In the genomic region with DNA sequence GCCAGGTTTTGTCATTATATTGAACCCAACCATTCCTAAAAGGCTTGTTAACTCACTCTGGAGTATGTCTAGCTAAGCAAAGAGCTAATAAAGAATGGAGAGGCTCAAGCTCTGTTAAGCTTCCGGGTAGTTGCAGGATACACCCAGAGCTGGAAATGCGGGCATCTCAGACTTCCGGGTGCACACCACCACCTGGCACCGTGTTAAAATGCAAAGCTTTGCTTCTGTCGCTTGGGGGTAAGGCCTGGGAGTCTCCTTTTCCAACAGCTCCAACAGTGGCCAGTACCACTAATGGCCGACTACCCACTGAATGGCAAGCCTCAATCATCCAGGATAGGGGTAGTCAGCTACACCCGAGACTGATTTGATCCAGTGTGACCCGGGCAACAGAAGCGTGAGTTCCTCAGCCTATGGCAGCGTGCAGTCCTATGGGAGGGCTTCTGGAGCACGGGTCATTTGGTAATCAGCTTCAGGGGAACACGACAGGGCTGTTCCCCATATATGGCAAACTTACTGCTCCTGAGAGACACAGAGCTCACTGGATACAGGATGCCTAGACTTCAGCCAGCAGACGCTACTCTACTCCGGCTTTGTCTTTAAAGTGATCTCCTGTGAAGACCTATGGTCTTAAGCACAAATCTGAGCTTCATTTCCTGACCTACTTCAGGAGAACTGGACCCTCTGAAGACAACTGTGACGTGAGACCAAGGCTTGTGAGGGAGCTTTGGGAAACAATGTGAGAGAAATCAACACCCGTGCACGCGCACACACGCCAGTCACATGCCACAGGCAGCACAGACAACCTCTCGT, we compare ENCODE assay signal across 12 mouse cellular contexts. TPM values are rescaled to one million over a fixed set of nuclear protein-coding genes. Genes with fewer than 3 reads are reported as not detected.
DNase-seq lines count a peak whose midpoint lies in the region; ATAC-seq and TF ChIP-seq lines count a peak whose summit lies in the region.
"Had no signal": no experiment of that assay in that cellular context is flagged by ENCODE, and none has a peak within 500 bp of the region (broad histone marks: within the 10 kb centered on the region; RNA-seq: fewer than 3 reads in every experiment).

No protein-coding gene starts in this region.

- no peak for TF ChIP-seq POLR2A in ES-Bruce4 (IDR thresholded peaks at IDR 0.05; ENCODE audit: insufficient read depth, low read length)
- TF ChIP-seq POLR2A in limb, embryonic 14.5 days (IDR thresholded peaks at IDR 0.05; ENCODE audit: borderline replicate concordance, extremely low read depth, insufficient read depth, insufficient read length): no peak

- no peaks in the 10 kb centered on the region for H3K27me3 ChIP-seq in forebrain, embryonic 12.5 days
- H3K27me3 ChIP-seq in forebrain, postnatal 0 days (ENCODE audit: insufficient read depth, low read length): no peaks in the 10 kb centered on the region
- peaks cover 10% of the 10 kb centered on the region for H3K27me3 ChIP-seq in liver, embryonic 15.5 days
- no peaks in the 10 kb centered on the region for H3K27me3 ChIP-seq in ES-Bruce4 (ENCODE audit: control insufficient read depth, insufficient read depth, low read length, poor library complexity, severe bottlenecking)
- H3K27me3 ChIP-seq in limb, embryonic 14.5 days (ENCODE audit: control insufficient read depth, insufficient read depth, low read length): no peaks in the 10 kb centered on the region

- WGBS in forebrain, embryonic 12.5 days: 80% methylated on average over 20 of the region's 20 CpGs
- WGBS in forebrain, postnatal 0 days: 81% methylated on average over 20 of the region's 20 CpGs
- WGBS in liver, embryonic 15.5 days (ENCODE audit: insufficient replicate concordance): 79% methylated on average over 20 of the region's 20 CpGs
- WGBS in limb, embryonic 14.5 days: 74% methylated on average over 20 of the region's 20 CpGs

- H3K9me3 ChIP-seq in forebrain, embryonic 12.5 days: no peaks in the 10 kb centered on the region
- H3K9me3 ChIP-seq in forebrain, postnatal 0 days (ENCODE audit: low read length): no peaks in the 10 kb centered on the region
- no peaks in the 10 kb centered on the region for H3K9me3 ChIP-seq in liver, embryonic 15.5 days (replicated peaks)
- H3K9me3 ChIP-seq in ES-Bruce4 (replicated peaks; ENCODE audit: control insufficient read depth, insufficient read depth, low read length, poor library complexity, severe bottlenecking): no peaks in the 10 kb centered on the region
- no peaks in the 10 kb centered on the region for H3K9me3 ChIP-seq in limb, embryonic 14.5 days (ENCODE audit: control insufficient read depth, low read length)

- peaks cover 25% of the 10 kb centered on the region for H3K36me3 ChIP-seq in forebrain, embryonic 12.5 days (replicated peaks)
- peaks cover 14% of the 10 kb centered on the region for H3K36me3 ChIP-seq in forebrain, postnatal 0 days (ENCODE audit: insufficient read depth)
- H3K36me3 ChIP-seq in liver, embryonic 15.5 days (replicated peaks): peaks cover 33% of the 10 kb centered on the region
- no peaks in the 10 kb centered on the region for H3K36me3 ChIP-seq in ES-Bruce4 (ENCODE audit: control insufficient read depth, insufficient read depth, low read length, poor library complexity, severe bottlenecking)
- peaks cover 34% of the 10 kb centered on the region for H3K36me3 ChIP-seq in limb, embryonic 14.5 days (ENCODE audit: control insufficient read depth, insufficient read depth, low read length)

- H3K27ac ChIP-seq in forebrain, embryonic 12.5 days: 0 out of 2 replicates have a peak overlapping the region, but pooled peaks have one; percentile 2
- no peak overlapping the region for H3K27ac ChIP-seq in forebrain, postnatal 0 days (ENCODE audit: low read depth, low read length)
- H3K27ac ChIP-seq in liver, embryonic 15.5 days (replicated peaks): 0 out of 2 replicates have a peak overlapping the region, but pooled peaks have one; percentile 20
- no peak overlapping the region for H3K27ac ChIP-seq in ES-Bruce4 (ENCODE audit: insufficient read depth, low read length)
- H3K27ac ChIP-seq in limb, embryonic 14.5 days (replicated peaks; ENCODE audit: low read depth, low read length): 0 out of 2 replicates have a peak overlapping the region, but pooled peaks have one; percentile 0

- TF ChIP-seq CTCF in forebrain, postnatal 0 days (IDR thresholded peaks at IDR 0.05; ENCODE audit: low read depth): no peak
- TF ChIP-seq CTCF in ES-Bruce4 (IDR thresholded peaks at IDR 0.05; ENCODE audit: low read depth, low read length): no peak

- DNase-seq in forebrain, postnatal 0 days: no peak
- no peak for DNase-seq in liver
- no peak for DNase-seq in limb, embryonic 14.5 days (ENCODE audit: low spot score)
- no peak for DNase-seq in B cell, adult 2 months
- DNase-seq in layer of hippocampus, adult 9-11 months: no peak
- DNase-seq: kidney, postnatal 25 days; right cerebral cortex, postnatal 25 days had no signal

- ATAC-seq in forebrain, embryonic 12.5 days (ENCODE audit: low FRiP score): no peak
- ATAC-seq in forebrain, postnatal 0 days: no peak
- ATAC-seq in liver, embryonic 15.5 days (ENCODE audit: insufficient read depth): no peak
- no peak for ATAC-seq in limb, embryonic 14.5 days (ENCODE audit: low FRiP score, low read depth)

- no peak overlapping the region for H3K4me3 ChIP-seq in forebrain, embryonic 12.5 days (replicated peaks)
- no peak overlapping the region for H3K4me3 ChIP-seq in forebrain, postnatal 0 days (ENCODE audit: low read depth, low read length)
- H3K4me3 ChIP-seq in liver, embryonic 15.5 days (replicated peaks): no peak overlapping the region
- H3K4me3 ChIP-seq in ES-Bruce4 (ENCODE audit: low read depth, low read length): no peak overlapping the region
- no peak overlapping the region for H3K4me3 ChIP-seq in limb, embryonic 14.5 days (replicated peaks; ENCODE audit: low read length)

- H3K4me1 ChIP-seq in forebrain, embryonic 12.5 days: peaks cover 17% of the 10 kb centered on the region
- no peaks in the 10 kb centered on the region for H3K4me1 ChIP-seq in forebrain, postnatal 0 days (ENCODE audit: insufficient read depth)
- peaks cover 26% of the 10 kb centered on the region for H3K4me1 ChIP-seq in liver, embryonic 15.5 days (replicated peaks)
- H3K4me1 ChIP-seq in ES-Bruce4 (ENCODE audit: control insufficient read depth, insufficient read depth, low read length): peaks cover 7% of the 10 kb centered on the region
- peaks cover 7% of the 10 kb centered on the region; the same call in 1 of the 2 replicates for H3K4me1 ChIP-seq in limb, embryonic 14.5 days (ENCODE audit: control insufficient read depth, insufficient read depth, low read length)

- no peak overlapping the region for H3K4me2 ChIP-seq in forebrain, embryonic 12.5 days
- no peak overlapping the region for H3K4me2 ChIP-seq in forebrain, postnatal 0 days (ENCODE audit: low read depth)
- no peak overlapping the region for H3K4me2 ChIP-seq in liver, embryonic 15.5 days
- no peak overlapping the region for H3K4me2 ChIP-seq in limb, embryonic 14.5 days (replicated peaks; ENCODE audit: low read depth, low read length, severe bottlenecking)

- no peak for TF ChIP-seq EP300 in ES-Bruce4 (IDR thresholded peaks at IDR 0.05; ENCODE audit: insufficient read depth, low read depth, low read length)

- H3K9ac ChIP-seq in forebrain, embryonic 12.5 days: no peak overlapping the region
- H3K9ac ChIP-seq in forebrain, postnatal 0 days: no peak overlapping the region
- no peak overlapping the region for H3K9ac ChIP-seq in liver, embryonic 15.5 days
- H3K9ac ChIP-seq in ES-Bruce4 (ENCODE audit: low read depth, poor library complexity, severe bottlenecking): peak overlapping the region; percentile 22; the same call in 1 of the 2 replicates
- no peak overlapping the region for H3K9ac ChIP-seq in limb, embryonic 14.5 days (ENCODE audit: low read depth, low read length, severe bottlenecking)

RNA-seq across cellular contexts. Expression of a gene that starts 19.5 kb away (rescaled TPM):
- polyA plus RNA-seq in forebrain, embryonic 12.5 days (2016; fragmentation: Nextera tagmentation; extraction: Ambion mirVana): 234 and 241 TPM in 2 replicates
- total RNA-seq in forebrain, postnatal 0 days (2014; rRNA removed): 115 and 230 TPM in 2 replicates
- polyA plus RNA-seq in forebrain, postnatal 0 days (2015; fragmentation: Nextera tagmentation; extraction: Ambion mirVana): 375 and 416 TPM in 2 replicates
- polyA plus RNA-seq in liver, embryonic 15.5 days (2015; fragmentation: Nextera tagmentation; extraction: Ambion mirVana): 202 and 204 TPM in 2 replicates
- polyA plus RNA-seq in ES-Bruce4 (2011; ENCODE audit: insufficient read depth, insufficient read length, low read depth, missing spikeins): 119 and 129 TPM in 2 replicates
- polyA plus RNA-seq in limb, embryonic 14.5 days (2012; rRNA removed): 248 and 505 TPM in 2 replicates
- 404 and 419 TPM in 2 replicates for polyA plus RNA-seq in limb, embryonic 14.5 days (2014; fragmentation: Nextera tagmentation; extraction: Ambion mirVana)

RNA-seq across cellular contexts. Expression of a gene that starts 19.6 kb away (rescaled TPM):
- 46.3 and 48.5 TPM in 2 replicates for polyA plus RNA-seq in forebrain, embryonic 12.5 days (2016; fragmentation: Nextera tagmentation; extraction: Ambion mirVana)
- 61.0 and 75.1 TPM in 2 replicates for total RNA-seq in forebrain, postnatal 0 days (2014; rRNA removed)
- 61.9 and 69.7 TPM in 2 replicates for polyA plus RNA-seq in forebrain, postnatal 0 days (2015; fragmentation: Nextera tagmentation; extraction: Ambion mirVana)
- 19.0 and 21.4 TPM in 2 replicates for polyA plus RNA-seq in liver, embryonic 15.5 days (2015; fragmentation: Nextera tagmentation; extraction: Ambion mirVana)
- 102 and 109 TPM in 2 replicates for polyA plus RNA-seq in ES-Bruce4 (2011; ENCODE audit: insufficient read depth, insufficient read length, low read depth, missing spikeins)
- 27.7 and 31.9 TPM in 2 replicates for polyA plus RNA-seq in limb, embryonic 14.5 days (2012; rRNA removed)
- 58.4 and 58.7 TPM in 2 replicates for polyA plus RNA-seq in limb, embryonic 14.5 days (2014; fragmentation: Nextera tagmentation; extraction: Ambion mirVana)

RNA-seq across cellular contexts. Expression of a gene that starts 50.3 kb away (rescaled TPM):
- not detected in 2 replicates for polyA plus RNA-seq in forebrain, embryonic 12.5 days (2016; fragmentation: Nextera tagmentation; extraction: Ambion mirVana)
- total RNA-seq in forebrain, postnatal 0 days (2014; rRNA removed): not detected in 2 replicates
- polyA plus RNA-seq in forebrain, postnatal 0 days (2015; fragmentation: Nextera tagmentation; extraction: Ambion mirVana): 0.18 TPM in 1 of 2 replicates, not detected in the other
- not detected in 2 replicates for polyA plus RNA-seq in liver, embryonic 15.5 days (2015; fragmentation: Nextera tagmentation; extraction: Ambion mirVana)
- not detected in 2 replicates for polyA plus RNA-seq in ES-Bruce4 (2011; ENCODE audit: insufficient read depth, insufficient read length, low read depth, missing spikeins)
- polyA plus RNA-seq in limb, embryonic 14.5 days (2012; rRNA removed): not detected in 2 replicates
- not detected in 2 replicates for polyA plus RNA-seq in limb, embryonic 14.5 days (2014; fragmentation: Nextera tagmentation; extraction: Ambion mirVana)
- total RNA-seq: monocyte, adult 5-6 weeks had no signal
- polyA plus RNA-seq: limb, embryonic 11.5 days had no signal

Comparison
In these comparisons a context has a peak if more than half of its experiments do, and no peak if none do; other contexts are left out.
1. H3K27ac ChIP-seq: peak in forebrain, embryonic 12.5 days (single experiment), liver, embryonic 15.5 days (single experiment) and limb, embryonic 14.5 days (single experiment); none in forebrain, postnatal 0 days (single experiment) and ES-Bruce4 (single experiment).